Mouse (Mus musculus) lung, embryonic 14.5 days (tissue): ENCODE measurements around the gene Ap1m1. TPM values are rescaled to one million over a fixed set of nuclear protein-coding genes. Genes with fewer than 3 reads are reported as not detected.
A peak's percentile ranks its signal among the peaks of the same experiment; 100 is the strongest.

Experiments used
- ATAC-seq: fragments of 200-750 bp; cut with Nextera tagmentation; 2 replicates; pipeline ENCODE4 v1.8.0; 2017; ENCODE audit warnings: mild to moderate bottlenecking, moderate TSS enrichment, moderate library complexity; ENCODE audit not compliant: insufficient read depth
- DNase-seq: peaks from one replicate; pipeline ENCODE4 v3.0.0-alpha.2; 2015
- H3K27ac ChIP-seq: fragments of 300-500 bp; sonication (generic); 2 replicates; pipeline ENCODE4 v1.5.1; 2014; ENCODE audit warnings: low read depth, mild to moderate bottlenecking, moderate library complexity
- H3K27me3 ChIP-seq: fragments of 300-500 bp; sonication (generic); 2 replicates; pipeline ENCODE4 v1.6.1; 2014; ENCODE audit warnings: low read length, control low read depth; ENCODE audit not compliant: insufficient read depth
- H3K36me3 ChIP-seq: fragments of 300-500 bp; sonication (generic); 2 replicates; pipeline ENCODE4 v1.6.1; 2014; ENCODE audit warnings: control low read depth; ENCODE audit not compliant: insufficient read depth
- H3K4me1 ChIP-seq: fragments of 300-500 bp; sonication (generic); 2 replicates; pipeline ENCODE4 v1.6.1; 2014; ENCODE audit warnings: antibody characterized with exemption, control low read depth; ENCODE audit not compliant: insufficient read depth
- H3K4me2 ChIP-seq: fragments of 300-500 bp; sonication (generic); 2 replicates; pipeline ENCODE4 v1.6.1; 2014; ENCODE audit warnings: mild to moderate bottlenecking
- H3K4me3 ChIP-seq: fragments of 300-500 bp; sonication (generic); 2 replicates; pipeline ENCODE4 v1.5.1; 2014; ENCODE audit warnings: low read depth, low read length
- H3K9ac ChIP-seq: fragments of 300-500 bp; sonication (generic); 2 replicates; pipeline ENCODE4 v1.6.1; 2014
- H3K9me3 ChIP-seq: fragments of 300-500 bp; sonication (generic); 2 replicates; pipeline ENCODE4 v1.6.1; 2016; ENCODE audit warnings: low read depth, low read length, control low read depth
- CTCF ChIP-seq: IDR thresholded peaks from 2 replicates; pipeline ENCODE4 v1.5.1; 2016; ENCODE audit warnings: antibody characterized with exemption, low read depth
- WGBS: fragments of 180-500 bp; shearing (Covaris S2); extraction: QIAGEN DNeasy Blood & Tissue Kit; methylation state at CpG from one replicate; pipeline ENCODE4 v1.1.7; 2014; 5-methylcytosine and 5-hydroxymethylcytosine counted together
- polyA plus RNA-seq: library from polyadenylated mRNA; unstranded; fragments of >200 nt; fragmentation: Nextera tagmentation; extraction: Ambion mirVana; gene quantifications from 2 replicates; pipeline ENCODE4 v1.2.1, GENCODE M21; 2014

Ap1m1 gene
- polyA plus RNA-seq, 1 experiment from 2014 or later, result 104 TPM

DNA sequence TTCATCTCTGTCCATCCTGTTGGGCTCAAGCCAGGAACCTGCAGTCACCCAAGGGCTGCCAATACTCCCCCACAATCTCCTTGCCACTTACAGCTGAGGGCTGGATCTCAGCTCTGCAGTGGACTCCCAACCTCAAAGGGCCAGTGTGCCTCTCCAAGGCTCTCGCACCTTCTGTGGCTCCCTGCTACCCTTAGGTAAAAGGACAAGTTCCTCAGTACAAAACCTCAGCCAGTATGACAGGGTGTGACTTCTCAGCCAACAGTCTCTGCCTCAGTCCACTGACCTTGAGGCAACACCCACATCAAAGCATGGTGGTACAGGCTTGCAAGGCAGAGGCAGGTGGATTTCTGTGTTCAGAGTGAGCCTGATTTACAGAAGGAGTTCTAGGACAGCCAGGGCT is 28.0 kb upstream of the Ap1m1 start:
- no peaks in the 10 kb centered on the region for H3K9me3 ChIP-seq

DNA sequence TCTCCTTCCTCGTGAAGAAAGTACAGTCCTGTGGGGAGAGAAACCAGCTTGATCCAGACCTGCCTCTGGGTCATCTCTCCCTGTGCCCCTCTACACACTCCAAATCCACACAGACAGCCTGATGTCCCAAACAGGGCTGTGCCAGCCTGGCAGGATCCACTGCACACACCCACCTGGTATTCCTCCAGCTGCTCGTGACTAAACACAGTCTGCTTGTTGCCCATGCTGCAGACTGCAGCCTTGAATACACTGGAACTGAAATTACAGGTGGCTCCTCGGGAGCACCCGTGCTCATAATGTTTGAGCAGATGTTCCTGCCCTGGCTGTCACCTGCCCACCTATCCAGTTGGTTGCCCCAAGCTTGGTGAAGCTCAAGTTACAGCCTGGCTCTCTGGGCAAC is 27.1 kb upstream of the Ap1m1 start, which contains the start of gene Cib3:
Gene Cib3 (minus strand): TSS at position 87 of the 400 bp plus-strand sequence.
- no peak within 1 kb of the TSS for H3K4me3 ChIP-seq
- DNase-seq (no peak), ATAC-seq (no peak)
- H3K4me1 ChIP-seq, result no peaks in the 10 kb centered on the region
- no peaks in the 10 kb centered on the region for H3K9me3 ChIP-seq
- WGBS, result 45% methylated on average over 4 of the region's 4 CpGs
- no peaks in the 10 kb centered on the region for H3K27me3 ChIP-seq
- no peak within 1 kb of the TSS for H3K9ac ChIP-seq
- H3K27ac ChIP-seq, result no peak within 1 kb of the TSS
- no peaks in the 10 kb centered on the region for H3K36me3 ChIP-seq
- no peak within 1 kb of the TSS for H3K4me2 ChIP-seq
- no peak for TF ChIP-seq CTCF

More for the DNA sequence above, 28.0 kb upstream of the Ap1m1 start:
- H3K4me1 ChIP-seq, result no peaks in the 10 kb centered on the region
- no peaks in the 10 kb centered on the region for H3K27me3 ChIP-seq
- 79% methylated on average over 1 of the region's 1 CpGs for WGBS
- no peak for DNase-seq
- H3K4me2 ChIP-seq, result no peak overlapping the region
- H3K9ac ChIP-seq, result no peak overlapping the region
- H3K36me3 ChIP-seq, result no peaks in the 10 kb centered on the region
- H3K27ac ChIP-seq, result no peak overlapping the region
- no peak for TF ChIP-seq CTCF
- H3K4me3 ChIP-seq, result no peak overlapping the region
- ATAC-seq, result no peak

DNA sequence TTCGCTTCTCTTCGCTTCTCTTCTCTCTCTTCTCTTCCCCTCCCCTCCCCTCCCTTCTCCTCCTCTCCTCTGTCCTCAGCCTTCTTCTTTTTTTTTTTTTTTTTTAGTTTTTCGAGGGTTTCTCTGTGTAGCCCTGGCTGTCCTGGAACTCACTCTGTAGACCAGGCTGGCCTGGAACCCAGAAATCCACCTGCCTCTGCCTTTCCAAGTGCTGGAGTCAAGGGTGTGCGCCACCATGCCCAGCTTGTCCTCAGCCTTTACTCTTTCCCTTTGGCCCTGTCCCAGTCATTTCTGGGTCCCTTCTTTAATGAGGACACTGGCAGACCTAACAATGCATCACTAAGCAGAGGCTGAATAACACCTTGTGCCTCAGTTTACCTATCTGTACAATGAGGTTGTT is 26.3 kb upstream of the Ap1m1 start, which contains the start of gene Gm11034:
Gene Gm11034 (minus strand): TSS at position 101 of the 400 bp plus-strand sequence.
- no peak for TF ChIP-seq CTCF
- WGBS, result 73% methylated on average over 4 of the region's 4 CpGs
- no peak within 1 kb of the TSS for H3K9ac ChIP-seq
- no peaks in the 10 kb centered on the region for H3K27me3 ChIP-seq
- H3K27ac ChIP-seq, result no peak within 1 kb of the TSS
- H3K9me3 ChIP-seq, result no peaks in the 10 kb centered on the region
- no peak for DNase-seq
- no peak within 1 kb of the TSS for H3K4me2 ChIP-seq
- no peak for ATAC-seq
- no peak within 1 kb of the TSS for H3K4me3 ChIP-seq
- H3K36me3 ChIP-seq, result no peaks in the 10 kb centered on the region
- H3K4me1 ChIP-seq, result no peaks in the 10 kb centered on the region

DNA sequence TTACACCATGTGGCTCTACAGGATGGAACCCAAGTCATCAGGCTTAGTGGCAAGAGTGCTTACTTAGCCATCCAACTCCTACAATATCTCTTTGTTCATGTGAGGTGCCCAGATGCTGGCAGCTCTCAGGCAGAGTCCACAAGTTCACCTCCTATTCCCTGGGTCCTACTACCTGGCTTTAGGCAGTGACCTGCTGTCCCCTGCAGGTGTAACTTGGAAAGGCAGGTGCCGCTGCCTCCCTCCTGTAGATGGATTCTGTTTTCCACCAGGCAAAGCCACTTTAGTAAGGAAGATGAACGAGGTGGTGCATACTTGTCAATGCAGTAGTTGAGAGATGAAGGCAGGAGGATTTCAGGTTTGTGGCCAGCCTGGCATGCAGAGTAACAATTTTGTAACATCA is 24.8 kb upstream of the Ap1m1 start:
- WGBS, result 35% methylated on average over 2 of the region's 2 CpGs
- no peaks in the 10 kb centered on the region for H3K9me3 ChIP-seq
- no peak overlapping the region for H3K27ac ChIP-seq
- no peaks in the 10 kb centered on the region for H3K36me3 ChIP-seq
- no peak overlapping the region for H3K4me2 ChIP-seq
- no peaks in the 10 kb centered on the region for H3K27me3 ChIP-seq
- H3K4me3 ChIP-seq, result no peak overlapping the region
- no peak overlapping the region for H3K9ac ChIP-seq
- TF ChIP-seq CTCF, result peak; percentile 60
- H3K4me1 ChIP-seq, result no peaks in the 10 kb centered on the region
- peak; percentile 3 for DNase-seq
- ATAC-seq, result no peak

- TF ChIP-seq CTCF, result no peak
- Histone ChIP-seq H3K9me3 (no peaks in the 10 kb centered on the region), H3K4me3 (no peak overlapping the region), H3K27ac (no peak overlapping the region), H3K36me3 (no peaks in the 10 kb centered on the region), H3K4me2 (no peak overlapping the region), H3K9ac (no peak overlapping the region), H3K27me3 (no peaks in the 10 kb centered on the region), H3K4me1 (0 out of 2 replicates have a peak, but pooled peaks cover 3% of the 10 kb centered on the region)
- WGBS, result 27% methylated on average over 1 of the region's 1 CpGs
- DNase-seq (no peak), ATAC-seq (no peak)
Observed at GRCm38 (mm10) chr8:72215871-72216270, 23.9 kb upstream of the Ap1m1 start.

GRCm38 (mm10) chr8:72218781-72219540 is 20.9 kb upstream of the Ap1m1 start:
- H3K9me3 ChIP-seq, result no peaks in the 10 kb centered on the region
- no peak overlapping the region for H3K27ac ChIP-seq
- H3K36me3 ChIP-seq, result peaks cover 28% of the 10 kb centered on the region
- 75% methylated on average over 9 of the region's 10 CpGs for WGBS
- H3K4me3 ChIP-seq, result 0 out of 2 replicates have a peak overlapping the region, but pooled peaks have one; percentile 69
- ATAC-seq (0 out of 2 replicates have a peak, but pooled peaks have one; percentile 7), DNase-seq (no peak)
- no peak overlapping the region for H3K9ac ChIP-seq
- H3K27me3 ChIP-seq, result no peaks in the 10 kb centered on the region
- H3K4me2 ChIP-seq, result peak overlapping the region; percentile 78
- H3K4me1 ChIP-seq, result 0 out of 2 replicates have a peak, but pooled peaks cover 3% of the 10 kb centered on the region
- no peak for TF ChIP-seq CTCF

DNA sequence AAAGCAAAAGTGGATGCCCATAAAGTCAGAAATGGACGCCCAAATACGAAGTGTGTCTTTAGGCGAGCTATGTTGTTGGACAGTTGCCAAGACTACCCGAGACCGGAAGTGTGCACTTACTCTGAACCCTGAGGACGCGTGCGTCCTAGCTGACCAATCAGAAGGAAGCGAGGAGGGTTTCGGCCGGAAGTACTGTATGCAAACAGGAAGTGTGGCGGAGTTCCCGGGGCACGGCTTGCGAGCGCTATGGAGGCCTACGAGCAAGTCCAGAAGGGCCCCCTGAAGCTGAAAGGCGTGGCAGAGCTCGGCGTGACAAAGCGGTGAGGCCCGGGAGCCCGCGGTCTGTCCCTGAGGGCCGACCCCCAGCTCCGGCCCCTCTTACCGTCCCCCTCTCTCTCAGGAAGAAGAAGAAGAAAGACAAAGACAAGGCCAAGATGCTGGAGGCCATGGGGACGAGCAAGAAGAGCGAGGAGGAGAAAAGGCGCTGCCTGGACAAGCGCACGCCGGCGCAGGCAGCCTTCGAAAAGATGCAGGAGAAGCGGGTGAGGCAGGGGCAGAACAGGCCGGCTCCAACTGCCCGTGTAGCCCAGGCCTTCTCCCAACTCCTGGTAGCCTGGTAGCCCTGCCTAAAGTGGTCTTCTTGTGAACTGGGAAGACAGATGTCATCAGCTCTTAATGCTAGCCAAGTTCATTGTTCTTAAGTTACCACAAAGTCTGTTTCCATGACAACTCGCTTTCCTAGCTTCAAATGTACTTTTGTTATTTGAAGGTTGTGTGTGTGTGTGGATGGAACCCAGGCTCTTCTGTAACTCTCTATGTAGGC is 20.1 kb upstream of the Ap1m1 start, which contains the start of gene Fam32a:
Gene Fam32a (plus strand): TSS at position 190 of the 823 bp plus-strand sequence.
- Histone ChIP-seq H3K4me2 (peak within 1 kb of the TSS; percentile 78), H3K4me3 (peak within 1 kb of the TSS; percentile 69), H3K9ac (peak within 1 kb of the TSS; percentile 76), H3K27ac (peak within 1 kb of the TSS; percentile 82), H3K4me1 (0 out of 2 replicates have a peak, but pooled peaks cover 3% of the 10 kb centered on the region), H3K27me3 (no peaks in the 10 kb centered on the region), H3K36me3 (peaks cover 32% of the 10 kb centered on the region), H3K9me3 (no peaks in the 10 kb centered on the region)
- WGBS, result 14% methylated on average over 39 of the region's 39 CpGs
- ATAC-seq, result peak; percentile 98
- no peak for TF ChIP-seq CTCF
- peak; percentile 100 for DNase-seq
